Mouse (Mus musculus): ENCODE measurements at regions not wholly inside any gene's neighbourhood (a gene's known extent, or its start where the extent isn't known, plus 50 kb on each side); places are given as distances from the start of the nearest gene placed in this dataset.

DNA sequence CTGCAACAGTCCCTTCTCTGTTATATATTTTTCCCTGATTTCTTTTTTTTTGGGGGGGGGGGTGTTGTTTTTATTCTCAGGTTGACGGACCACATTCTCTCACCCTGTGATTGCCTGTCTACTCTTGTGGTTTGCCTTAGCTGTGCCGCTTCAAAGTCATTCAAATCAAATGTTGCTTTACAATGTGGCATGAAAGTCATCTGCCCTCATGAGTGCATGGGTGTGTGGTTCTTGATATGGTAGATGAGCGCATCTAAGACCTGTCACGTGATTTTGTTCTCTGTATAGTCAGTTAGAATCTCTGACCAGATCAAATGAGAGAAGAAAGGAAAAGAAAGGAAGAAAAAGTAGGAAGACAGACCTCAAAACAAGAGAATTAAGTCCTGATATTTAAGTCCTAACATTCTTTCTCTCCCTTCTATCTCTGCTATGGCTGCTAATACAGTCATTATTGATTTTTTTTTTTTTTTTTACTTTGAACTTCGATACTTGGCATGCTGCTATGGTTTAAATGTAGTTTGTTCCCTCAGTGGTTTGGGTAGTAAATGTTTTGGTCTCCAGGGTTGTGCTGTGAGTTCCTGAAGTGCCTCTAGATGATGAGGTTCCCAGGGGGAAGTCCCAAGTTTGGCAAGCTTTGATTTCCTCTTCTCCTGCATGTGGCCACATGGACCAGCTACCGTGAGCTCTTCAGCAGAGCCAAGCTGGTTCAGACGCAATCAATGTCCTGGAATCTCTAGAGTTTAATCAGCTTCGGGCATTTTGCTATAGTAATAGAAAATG lies 91.2 kb upstream of the Npas2 start:
- DNase-seq = no peak

- no peak for DNase-seq
These were observed 90.3 kb upstream of the Npas2 start for GRCm38 (mm10) chr1:39102989-39103910.

- DNase-seq = no peak
These were observed 87.8 kb upstream of the Npas2 start for GRCm38 (mm10) chr1:39105546-39106371.

GRCm38 (mm10) chr1:39106372-39106643 lies 87.2 kb upstream of the Npas2 start:
- DNase-seq = no peak

- no peak for DNase-seq
These were observed 86.9 kb upstream of the Npas2 start for GRCm38 (mm10) chr1:39106650-39107049.

DNA sequence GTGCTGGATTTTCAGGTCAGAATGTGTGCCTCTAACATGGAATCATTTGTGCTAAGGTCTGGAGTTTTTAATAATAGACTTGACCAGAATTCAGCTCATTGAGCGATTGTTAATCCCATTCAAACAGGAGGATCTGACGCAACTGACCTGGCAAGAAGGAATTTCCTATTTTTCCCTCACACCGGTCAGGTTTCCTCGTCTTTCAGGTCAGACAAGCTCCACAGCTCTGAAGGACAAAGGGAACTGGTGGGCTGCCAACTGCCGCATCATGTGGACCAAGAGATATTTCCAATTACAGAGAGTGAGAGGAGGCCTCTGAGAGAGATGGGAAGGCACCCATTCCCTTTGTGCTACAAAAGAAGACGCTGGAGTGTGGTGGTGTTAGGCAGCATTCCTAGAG lies 77.2 kb upstream of the Npas2 start:
- DNase-seq = no peak

DNA sequence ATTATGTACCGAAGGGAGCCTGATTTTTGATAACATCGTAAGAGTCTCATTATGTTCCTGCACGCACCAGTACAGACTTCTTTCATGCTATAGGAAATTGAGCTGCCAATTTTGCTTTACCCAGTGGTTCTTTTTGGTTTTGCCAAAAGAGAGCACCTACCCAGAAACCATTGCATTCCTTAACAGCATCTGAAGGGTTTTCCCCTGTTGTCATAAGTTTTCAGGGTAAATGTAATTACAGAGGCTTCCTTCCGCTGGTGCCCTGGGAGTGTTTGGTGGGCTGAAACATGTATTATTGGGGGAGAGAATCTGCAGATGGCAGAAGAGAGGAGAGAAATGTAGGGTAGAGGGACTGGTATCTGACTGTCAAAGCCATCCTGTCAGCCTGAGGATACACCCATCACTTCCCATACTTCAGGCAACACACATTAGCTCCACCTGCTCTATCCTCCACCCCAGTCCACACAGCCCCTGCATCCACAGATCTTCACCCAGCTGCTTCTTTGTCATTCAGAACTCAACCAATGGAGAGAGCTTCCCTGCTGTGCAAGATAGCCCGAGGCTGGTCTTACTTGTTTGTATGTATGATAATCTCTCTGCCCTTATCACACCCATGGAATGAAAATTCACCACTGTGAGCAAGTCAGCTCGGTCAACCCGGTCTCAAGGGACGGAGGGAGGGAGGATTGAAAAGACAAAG lies 71.1 kb upstream of the Npas2 start:
- no peak for DNase-seq

DNA sequence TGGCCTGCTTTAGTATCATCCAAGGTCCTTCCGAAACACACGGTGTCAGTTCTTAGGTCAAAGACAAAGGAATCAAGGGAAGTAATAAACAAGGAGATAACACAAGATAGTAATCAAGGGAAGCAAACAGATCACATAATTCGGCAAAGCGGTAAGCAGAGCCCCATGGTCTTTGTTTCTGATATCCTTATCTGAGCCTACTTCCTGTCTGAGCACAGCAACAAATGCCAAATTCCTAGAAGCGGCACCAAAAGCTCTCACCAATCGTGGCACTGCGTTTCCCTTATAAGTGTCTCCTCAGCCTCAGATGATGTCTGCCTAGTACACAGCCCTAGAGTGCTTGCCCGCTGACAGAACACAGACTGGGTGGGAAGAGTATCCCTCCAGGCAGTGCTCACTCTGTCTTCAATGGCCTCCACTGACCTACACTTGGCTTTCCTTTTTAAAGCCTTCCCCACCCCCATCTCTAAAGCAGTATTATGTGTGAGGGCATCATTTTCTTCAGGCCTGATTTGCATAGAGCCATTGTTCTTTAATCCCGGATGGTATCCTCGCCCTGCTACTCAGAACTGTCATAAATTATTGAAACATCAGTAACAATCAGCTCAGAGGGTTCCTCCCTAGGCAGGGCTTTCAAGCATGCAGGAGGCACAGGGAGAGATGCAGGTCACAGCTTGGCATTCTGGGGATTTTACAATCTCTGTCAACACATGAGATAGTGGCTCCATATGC lies 70.3 kb upstream of the Npas2 start:
- DNase-seq = no peak

DNA sequence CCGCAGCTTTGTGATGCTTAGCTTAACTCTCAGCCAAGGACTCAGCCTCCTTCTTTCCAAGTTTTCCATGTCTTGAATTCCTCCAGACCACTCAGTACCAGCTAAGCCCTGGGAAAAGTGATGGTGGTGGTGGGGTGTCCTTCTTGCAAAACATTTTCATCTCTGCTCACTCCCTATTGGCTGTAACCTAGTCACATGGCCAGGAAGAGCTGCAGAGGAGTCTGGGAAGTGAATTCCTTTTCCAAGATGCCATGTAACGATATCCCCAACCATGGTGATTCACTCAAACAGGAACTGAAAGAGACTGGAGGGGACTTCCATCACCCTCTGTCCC lies 69.8 kb upstream of the Npas2 start:
- no peak for DNase-seq

DNA sequence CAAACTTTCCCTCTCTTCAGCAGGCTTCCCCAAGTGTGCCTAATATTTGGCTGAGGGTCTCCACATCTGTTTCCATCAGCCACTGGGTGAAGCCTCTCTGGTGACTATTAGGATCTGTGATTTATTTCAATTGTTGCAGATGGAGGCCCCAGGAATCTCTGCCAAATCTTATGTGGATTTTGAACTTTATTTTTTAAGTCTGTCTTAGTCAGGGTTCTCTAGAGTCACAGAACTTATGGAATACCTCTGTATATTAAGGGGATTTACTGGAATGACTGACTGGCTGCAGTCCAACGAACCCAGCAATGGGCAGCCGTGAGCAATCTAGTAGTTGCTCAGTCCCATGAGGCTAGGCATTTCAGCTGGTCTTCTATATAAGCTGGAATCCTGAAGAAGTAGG lies 59.0 kb upstream of the Npas2 start:
- no peak for DNase-seq

- DNase-seq = no peak
These were observed 50.5 kb upstream of the Npas2 start for GRCm38 (mm10) chr1:39143054-39143453.

- no peak for DNase-seq
These were observed 49.9 kb upstream of the Npas2 start for GRCm38 (mm10) chr1:39143626-39144025.

Measured in spleen, adult 18-20 months (tissue).